Mouse (Mus musculus): ENCODE measurements around the gene Fer1l5.
A peak's percentile ranks its signal among the peaks of the same experiment; 100 is the strongest.

The Fer1l5 gene

DNA sequence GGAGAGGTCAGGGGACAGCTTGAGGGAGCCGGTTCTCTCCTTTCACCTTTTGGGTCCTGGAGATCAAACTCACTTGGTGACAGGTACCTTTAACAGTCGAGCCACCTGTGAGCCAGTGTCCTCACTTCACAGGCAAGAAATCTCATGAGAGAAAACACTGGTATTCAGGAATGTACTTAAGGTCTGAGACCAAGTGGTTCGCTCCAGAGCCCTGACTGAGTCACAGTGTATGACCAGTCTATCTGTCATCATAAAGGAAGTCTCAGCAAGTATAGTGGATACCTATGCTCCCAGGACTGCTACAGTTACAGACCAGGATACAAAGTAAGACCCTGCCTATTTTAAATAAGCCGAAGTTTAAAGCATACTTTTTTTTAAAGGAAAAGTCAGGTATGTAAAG, 60.9 kb downstream of the Fer1l5 start:
- DNase-seq (ENCODE audit: low read depth, low spot score): no peak

DNA sequence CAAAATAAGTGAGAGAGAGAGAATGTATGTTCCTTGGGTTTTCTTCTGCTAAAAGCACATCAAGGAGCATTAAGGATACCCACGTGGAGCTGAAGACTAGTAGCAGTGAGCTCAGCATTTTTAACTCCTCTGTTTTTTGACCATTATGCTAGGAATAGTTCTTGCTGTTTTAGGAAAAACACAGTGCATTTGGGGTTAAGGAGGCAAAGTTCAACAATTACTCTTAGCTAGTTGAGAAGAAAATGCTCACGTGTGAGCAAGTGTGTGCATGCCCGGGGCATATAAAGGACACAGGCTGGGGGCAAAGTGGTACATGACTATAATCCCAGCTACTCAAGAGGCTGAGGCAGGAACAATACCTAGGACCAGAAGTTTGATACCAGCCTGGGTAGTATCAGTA, 61.5 kb downstream of the Fer1l5 start:
- no peak for DNase-seq (ENCODE audit: low read depth, low spot score)

DNA sequence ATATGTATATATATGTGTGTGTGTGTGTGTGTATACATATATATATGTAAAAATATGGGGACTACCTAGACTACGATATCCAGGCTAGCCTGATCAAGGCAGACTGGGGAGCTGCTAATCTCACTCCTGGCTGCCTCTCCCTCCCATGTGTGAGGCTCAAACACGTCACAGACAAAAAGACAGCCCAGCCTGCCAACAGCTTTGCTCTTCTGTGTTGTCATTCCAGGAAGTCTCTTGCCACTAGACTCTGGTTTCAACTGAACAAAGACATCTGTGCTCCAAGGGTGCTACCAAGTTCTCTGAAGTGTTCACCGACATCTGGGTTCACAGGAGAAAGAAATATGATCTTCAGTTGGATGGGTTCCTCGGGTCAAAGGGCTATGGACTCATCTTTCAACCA, 63.0 kb downstream of the Fer1l5 start:
- no peak for DNase-seq (ENCODE audit: low read depth, low spot score)

DNA sequence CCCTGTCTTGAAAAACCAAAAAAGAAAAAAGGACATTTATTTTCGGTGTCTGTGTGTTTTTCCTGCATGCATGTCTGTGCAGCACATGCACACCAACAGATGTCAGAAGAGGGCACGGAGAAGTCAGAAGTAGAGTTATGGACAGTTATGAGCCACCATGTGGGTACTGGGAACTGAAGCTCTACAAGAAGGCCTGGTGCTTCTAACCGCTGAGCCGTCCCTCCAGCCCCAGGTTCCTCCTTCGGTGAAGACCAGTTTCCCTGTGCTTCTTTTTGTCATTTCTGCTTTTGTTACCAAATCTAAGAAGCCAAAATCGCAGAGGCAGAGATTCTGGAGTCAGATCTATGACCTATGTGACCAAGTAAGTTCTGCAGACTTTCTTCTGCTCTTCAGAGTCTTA, 64.4 kb downstream of the Fer1l5 start:
- DNase-seq (ENCODE audit: low read depth, low spot score): no peak

DNA sequence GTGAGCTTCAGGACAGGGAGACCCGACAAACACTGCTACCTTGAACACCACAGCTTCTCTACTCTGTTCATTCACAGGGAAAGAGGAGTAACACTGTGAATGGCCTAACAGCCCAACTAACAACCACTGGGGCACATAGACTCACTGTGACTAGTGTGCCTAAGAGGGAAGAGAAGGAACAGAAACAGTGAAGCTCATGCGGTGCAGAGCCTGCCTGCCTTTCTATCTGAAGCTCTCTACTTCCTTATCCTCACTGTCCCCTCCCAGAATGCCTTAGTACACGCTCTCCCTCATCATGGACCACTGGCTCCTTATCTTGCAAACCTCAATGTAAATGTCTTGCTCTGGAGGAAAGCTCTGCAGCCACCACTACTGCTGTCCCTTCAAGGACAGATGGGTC, 65.1 kb downstream of the Fer1l5 start:
- DNase-seq (ENCODE audit: low read depth, low spot score): no peak

DNA sequence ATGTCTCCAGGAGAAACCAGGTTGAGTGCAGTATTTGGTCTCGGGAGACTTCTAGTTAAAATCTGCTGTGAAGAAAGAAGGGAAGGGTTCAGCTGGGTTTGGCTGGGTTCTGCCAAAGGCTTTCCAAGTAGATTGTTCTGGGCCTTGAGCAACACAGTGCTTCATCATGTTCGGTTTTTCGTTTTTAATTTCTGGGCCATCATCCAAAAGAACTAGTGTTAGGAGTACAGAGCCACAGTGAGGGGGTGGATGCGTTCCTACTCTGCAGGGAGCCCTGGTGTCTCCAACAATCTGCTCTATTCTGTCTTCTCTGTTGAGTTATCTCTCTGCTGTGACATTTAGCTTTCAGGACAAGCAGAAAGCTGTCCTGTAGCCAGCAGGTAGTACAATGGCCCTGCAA, 69.0 kb downstream of the Fer1l5 start:
- no peak for DNase-seq (ENCODE audit: low read depth, low spot score)

DNA sequence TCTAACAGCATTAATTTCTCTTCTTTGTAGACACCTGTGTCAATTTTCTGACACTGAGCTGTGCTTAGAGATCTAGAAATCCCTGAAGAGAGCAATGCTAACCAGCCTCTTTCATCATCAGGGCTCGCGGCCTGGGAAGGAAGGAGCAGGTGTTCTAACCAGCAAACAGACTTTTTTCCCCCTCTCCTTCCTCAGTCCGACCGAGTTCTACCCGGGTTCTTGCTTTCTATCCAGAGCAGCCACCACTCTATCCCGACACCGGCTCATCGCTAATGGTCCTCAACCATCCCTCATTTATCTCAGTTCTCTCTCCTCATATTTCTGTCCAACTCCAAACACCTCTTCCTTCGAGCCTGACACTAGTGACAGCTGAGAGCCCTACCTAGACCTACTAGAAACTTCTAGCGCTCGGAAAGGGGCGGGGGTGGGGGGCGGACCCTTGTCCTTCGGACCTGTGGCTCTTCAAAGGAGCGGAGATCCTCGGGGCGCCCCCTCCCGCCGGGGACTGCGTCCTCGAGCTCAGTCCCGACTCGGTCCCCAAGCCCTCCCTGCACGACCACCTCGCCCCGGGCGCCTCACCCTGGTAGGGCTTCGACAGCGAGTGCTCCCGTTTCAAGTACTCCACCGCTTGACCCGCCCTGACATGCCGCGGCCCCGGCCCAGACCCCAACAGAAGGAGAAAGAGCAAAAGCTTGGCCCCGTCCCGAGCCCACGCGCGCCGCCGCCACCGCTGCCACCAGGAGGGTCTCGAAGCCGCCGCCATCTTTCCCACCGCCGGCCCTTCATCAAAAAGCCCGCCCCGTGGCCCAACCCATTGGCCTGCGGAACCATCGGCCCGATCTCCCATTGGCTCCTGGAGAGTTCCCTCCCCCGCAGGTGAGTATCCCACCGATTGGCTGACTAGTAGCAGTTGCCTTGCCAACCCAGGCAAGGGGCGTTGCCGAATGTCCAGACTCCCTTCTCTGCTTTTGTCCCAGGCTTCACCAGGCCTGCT, 72.7 kb downstream of the Fer1l5 start, which contains the start of gene Lman2l:
Gene Lman2l, minus strand, starts transcription at position 801 of the 994 bp plus-strand sequence.
- DNase-seq (ENCODE audit: low read depth, low spot score): peak; percentile 95

DNA sequence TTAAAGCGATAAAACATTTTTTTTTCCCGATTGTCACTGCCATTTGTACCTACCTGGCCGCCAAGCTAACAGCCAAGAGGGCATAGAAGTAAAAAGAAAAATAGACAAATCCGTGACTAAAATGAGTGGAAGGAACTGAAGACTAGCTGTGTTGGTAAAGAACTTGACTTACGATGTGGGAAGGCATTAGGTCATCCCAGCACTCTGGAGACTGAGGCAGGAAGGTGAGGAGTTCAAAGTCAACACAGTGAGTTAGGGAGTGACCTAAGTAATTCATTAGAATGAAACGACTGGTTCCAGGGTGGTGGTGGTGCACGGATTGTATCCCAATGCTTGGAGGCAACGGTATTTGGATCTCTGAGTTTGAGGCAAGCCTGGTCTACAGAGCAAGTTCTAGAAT, 73.4 kb downstream of the Fer1l5 start:
- no peak for DNase-seq (ENCODE audit: low read depth, low spot score)

DNA sequence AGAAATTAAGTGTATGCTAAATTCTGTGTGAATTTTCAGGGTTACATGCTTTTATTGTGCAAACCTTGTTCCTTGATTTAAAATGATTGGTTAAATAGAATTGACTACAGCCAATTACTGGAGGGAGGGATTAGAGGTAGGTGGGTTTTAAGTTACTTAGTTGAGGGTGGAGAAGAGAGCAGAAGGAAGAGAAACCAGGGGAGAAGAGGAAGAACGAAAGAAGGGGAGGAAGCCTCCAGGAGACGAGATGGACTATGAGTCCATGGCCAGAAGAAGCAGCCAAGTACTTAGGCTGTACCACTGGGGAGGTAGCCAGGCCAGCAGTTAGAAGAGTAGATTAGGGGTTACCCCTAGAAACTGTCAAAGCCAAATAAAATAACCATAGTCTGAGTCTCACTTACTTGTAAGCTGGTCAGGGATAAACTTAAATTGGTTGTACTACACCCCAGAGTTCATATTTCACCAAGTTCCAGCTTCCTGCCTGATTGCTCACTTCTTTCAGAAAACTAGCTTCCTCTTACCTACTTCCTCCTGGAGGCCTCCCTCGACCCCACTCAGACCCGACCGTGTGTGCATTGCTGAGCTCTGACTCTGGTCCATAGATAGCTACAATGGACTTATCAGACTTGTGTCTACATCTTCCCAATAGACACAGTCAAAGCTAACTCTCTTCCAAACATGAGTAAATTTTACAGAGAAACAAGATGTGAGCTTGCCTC, 74.2 kb downstream of the Fer1l5 start:
- DNase-seq (ENCODE audit: low read depth, low spot score): peak; percentile 50

DNA sequence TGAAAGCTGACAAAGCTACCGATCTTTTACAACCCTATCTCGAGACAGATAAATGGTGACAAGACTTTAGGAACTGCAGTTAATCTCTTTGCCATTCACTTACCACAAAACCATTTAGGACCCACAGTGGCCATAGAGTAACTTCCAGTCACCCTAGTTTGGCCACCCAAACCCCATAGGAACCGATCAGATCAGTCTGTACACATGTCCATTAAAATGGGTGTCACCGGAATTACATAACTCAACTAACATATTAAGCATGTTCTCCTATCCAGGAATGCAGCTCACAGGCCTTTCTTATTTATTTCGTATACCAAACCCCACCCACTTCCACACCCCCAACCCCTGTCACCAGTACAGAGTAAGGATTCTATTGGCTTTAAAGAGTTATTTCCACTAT, 74.8 kb downstream of the Fer1l5 start:
- no peak for DNase-seq (ENCODE audit: low read depth, low spot score)

DNA sequence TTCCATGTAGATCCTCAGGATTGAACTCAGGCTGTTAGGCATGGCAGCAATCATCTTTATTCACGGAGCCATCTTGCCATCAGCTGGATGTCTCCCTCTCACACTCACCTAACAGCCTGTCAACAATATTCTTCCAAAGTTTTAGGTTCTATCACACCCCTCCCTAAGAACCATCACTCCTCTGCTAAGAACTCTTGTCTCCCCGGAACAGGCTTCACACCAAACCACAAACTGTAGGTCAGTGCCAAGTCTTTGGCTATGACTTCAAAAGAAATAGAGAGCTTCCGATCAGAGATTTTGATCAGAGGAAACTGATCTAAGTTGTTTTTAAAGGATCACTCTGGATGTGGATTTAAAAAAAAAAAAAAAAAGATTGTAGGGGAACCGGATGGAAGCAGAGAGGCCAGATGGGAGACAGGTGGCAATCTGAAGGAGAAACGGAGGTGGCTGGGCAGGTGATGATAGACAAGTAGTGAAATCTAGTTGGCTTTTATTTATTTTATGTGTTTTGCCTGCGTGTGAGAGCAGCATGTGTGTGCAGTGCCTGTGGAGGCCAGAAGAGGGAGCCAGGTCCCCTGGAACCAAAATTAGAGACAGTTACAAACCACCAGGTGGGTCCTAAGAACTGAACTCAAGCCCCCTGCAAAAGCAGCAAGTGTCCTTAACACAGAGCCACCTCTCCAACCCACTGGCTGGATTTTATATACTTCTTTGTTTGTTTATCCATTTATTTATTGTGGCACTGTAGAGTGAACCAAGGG, 82.1 kb downstream of the Fer1l5 start:
- no peak for DNase-seq (ENCODE audit: low read depth, low spot score)

DNA sequence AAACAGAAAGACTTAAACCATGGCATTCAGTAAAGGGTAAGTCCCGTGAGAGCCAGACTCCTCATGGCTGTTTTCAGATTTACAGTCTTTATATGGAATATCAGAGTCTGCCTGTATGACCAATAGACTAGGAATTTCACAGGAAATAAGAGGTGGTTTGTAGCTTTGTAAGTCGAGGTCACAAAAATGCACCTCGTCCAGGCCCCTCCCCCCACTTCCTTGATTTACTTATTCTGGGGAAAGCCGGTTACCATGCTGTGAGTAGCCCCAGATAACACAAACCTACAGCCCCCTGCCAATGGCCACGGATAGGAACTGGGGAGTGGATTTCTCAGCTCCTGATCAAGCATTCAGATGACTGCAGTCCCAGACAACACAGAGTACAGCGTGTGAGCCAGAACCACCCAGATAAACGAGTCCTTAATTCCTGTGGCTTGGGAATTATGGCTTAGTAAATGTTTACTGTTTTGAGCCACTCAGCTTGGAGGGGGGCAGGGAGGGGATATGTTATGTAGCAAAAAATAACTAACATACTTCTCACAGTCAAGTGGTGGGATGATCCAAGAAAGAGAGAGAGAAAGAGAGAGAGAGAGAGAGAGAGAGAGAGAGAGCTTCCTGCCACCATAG, 85.4 kb downstream of the Fer1l5 start:
- no peak for DNase-seq (ENCODE audit: low read depth, low spot score)

DNA sequence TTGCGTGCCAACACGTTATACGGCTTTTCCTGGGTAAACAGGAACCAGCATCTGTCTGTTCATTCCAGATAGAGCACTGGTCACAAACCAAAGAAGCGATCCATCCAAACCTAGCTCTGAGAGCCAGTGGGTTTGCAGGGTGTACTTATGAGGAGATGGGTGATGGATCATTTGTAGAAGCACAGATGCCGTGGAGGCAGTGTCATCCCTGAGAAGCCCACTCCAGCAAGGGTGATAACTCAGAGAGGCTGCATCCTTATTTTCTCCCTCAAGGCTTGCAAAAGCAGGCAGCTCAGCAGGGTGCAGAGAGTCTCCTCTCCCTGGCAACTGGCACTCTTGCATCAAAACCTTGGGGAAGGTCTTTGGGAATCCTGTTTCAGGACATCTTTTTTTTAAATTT, 86.1 kb downstream of the Fer1l5 start:
- no peak for DNase-seq (ENCODE audit: low read depth, low spot score)

DNA sequence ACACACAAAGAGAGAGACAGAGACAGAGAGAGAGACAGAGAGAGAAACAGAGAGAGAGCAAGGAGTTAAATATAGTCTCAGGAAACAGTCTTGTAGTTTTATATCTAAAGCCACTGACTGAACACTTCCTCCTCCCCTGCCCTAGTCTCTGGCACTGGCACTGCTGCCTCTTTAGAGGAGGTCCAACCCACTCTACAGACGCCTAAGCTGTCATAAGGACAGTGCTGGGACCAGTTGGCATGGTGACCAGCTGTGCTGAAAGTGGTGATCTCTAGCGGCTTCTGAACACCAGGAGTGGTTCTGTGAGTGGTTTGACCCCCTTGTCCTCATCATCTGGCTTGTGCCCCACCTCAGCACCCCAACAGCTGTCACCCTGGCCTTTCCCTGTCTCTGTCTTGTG, 89.7 kb downstream of the Fer1l5 start:
- no peak for DNase-seq (ENCODE audit: low read depth, low spot score)

DNA sequence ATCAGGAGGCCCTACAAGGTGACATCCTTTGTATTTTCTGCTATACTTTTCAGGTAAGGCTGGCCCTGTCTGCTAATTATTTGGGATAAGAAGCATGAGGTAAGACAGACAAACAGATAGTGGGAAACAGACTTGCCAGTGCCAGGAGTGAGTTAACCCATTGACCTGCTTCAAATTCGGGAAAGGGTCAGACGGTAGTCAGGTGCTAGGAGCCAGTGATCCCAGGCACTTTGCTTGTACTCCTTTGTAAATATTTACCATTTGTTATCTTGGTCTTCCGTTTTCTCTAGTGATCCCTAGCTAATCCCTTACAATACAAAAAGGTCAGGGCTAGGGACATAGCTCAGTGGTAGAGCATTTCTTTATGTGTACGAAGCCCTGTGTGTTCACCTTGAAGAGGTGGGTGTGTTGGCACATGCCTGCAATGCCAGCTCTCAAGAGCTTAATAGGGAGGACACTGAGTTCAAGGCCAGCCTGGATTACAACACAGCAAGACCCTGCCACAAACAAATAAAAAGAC, 93.6 kb downstream of the Fer1l5 start:
- no peak for DNase-seq (ENCODE audit: low read depth, low spot score)

DNA sequence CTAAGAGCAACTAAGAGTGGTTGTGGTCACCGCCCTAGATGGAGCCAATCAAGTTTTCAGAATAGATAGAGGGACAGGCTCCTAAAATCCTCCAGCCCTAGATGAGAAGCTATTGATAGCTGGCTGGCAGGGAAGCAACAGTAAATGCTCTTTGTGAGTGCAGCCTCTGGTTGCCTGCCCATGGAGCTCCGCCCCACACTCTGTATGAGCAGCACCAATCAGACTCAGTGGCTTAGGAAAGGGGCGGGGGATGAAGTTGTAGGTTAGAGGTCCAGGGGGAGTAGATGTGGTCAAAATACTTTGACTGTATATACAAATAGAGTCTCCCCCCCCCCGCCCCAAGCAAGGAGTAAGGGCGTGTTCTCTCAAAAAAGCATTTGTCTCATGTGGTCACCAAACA, 95.4 kb downstream of the Fer1l5 start:
- peak; percentile 48 for DNase-seq (ENCODE audit: low read depth, low spot score)

DNA sequence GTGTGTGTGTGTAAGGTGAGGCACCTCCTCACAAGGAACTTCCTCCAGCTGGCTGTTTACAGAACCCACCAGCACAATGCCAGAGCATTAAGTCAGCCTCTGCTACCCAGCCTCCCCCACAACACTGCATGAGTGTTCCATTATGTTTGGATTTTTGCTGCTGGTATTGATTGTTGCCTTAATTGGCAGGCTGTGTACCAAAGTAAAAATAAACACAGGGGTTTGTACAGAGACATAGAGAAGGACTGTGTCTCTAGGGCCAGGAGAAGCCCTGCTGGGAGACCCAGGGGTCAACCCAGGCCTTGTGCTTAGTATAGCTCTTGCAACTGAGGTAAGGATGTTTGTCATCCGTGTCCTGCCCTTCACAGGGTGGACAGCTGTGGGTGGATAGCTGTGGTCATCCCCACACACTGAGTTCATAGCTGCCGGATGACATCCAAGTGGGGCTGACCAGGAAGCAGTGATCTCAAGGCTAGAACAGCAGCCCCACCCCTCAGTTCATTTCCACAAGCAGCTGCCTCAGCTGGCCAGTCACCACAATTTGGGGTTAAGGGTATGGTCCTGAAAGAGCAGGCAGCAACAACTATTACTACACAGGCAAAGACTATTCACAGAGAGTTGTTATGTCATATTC, 97.8 kb downstream of the Fer1l5 start:
- no peak for DNase-seq (ENCODE audit: low read depth, low spot score)

DNA sequence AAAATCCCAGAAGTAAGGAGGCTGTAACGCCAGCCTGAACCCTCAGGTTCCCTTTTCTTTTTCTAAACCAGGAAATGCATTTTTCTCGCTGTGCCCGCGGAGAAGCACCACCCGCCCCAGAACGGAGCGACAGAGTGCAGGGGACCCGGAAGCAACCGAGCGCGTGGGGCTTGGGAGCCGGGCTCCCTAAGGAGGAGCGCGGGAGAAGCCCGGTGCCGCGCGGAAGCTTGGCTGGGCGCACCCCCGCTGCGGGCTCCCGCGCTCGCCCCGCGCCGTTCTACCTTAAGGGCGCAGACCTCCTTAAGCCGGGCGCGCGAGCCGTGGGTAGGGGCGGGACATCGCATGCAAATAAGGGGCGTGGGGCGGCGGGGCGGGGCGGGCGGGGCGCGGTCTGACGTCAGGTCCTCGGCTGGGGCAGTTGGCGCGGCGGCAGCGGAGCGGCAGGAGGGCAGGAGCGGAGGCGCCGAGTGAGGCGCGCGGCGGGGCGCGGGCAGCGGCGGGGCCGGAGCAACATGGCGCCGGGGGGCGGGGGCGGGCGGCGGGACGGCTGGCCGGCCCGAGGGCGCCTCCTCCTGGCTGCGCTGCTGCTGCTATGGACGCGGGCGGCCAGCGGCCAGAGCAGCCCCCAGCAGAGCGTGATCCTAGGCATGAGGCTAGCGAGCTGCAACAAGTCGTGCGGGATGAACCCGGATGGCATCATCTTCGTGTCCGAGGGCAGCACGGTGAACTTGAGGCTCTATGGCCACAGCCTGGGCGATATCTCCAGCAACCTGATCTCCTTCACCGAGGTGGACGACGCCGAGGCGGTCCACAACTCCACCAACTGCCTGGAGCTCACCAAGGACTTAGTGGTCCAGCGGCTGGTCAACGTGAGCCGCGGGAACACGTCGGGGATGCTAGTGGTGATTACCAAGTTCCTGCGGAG, 99.4 kb downstream of the Fer1l5 start, which contains the start of gene Cnnm4:
Gene Cnnm4, plus strand, starts transcription at position 440 of the 925 bp plus-strand sequence.
- peak; percentile 91 for DNase-seq (ENCODE audit: low read depth, low spot score)
